Mouse (Mus musculus): ENCODE measurements at regions not wholly inside any gene's neighbourhood (a gene's known extent, or its start where the extent isn't known, plus 50 kb on each side); places are given as distances from the start of the nearest gene placed in this dataset.

DNA sequence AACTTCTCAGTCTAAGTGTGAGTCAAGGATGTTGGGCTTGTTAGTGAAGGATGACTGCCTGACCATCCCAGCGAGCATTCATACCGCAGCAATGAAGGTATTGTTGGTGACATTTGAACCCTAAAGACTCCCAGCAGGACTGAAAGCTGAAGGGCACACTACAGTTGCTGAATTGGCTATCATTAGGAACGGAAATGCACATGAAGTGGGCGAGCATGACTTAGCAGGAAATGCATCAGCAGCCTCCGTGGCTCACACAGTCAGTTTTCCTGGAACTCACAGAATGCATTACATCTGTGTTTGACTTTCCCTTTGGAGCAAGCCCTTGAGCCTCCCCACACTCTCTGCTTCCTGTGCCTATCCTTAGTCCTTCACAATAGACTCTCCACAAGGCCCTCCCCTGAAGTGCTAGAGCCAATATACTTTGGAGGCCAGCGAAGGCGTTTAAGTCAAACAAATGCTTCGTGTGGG is 63.9 kb downstream of the Tmco5 start:
- DNase-seq (ENCODE audit: low spot score in 2 of 2) = no peak

DNA sequence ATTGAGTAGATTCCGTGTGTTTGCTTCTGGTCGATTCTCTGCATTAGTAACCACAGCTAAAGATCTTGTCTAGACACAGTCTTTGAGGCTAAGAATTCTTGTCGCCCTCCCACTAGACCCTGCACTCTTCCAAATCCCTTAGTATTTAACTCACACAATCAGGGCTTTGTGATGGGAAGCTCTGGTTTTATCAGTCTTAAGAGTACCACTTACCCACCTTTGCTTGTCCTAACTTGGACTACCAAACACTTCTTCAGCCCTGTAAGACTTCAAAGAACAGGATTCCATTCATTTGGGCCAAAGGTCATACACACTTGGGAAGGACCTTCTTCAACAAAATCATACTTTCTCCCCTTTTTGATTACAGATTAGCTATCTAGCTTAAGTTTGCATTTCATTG is 70.0 kb downstream of the Tmco5 start:
- DNase-seq (ENCODE audit: low spot score in 2 of 2) = no peak

DNA sequence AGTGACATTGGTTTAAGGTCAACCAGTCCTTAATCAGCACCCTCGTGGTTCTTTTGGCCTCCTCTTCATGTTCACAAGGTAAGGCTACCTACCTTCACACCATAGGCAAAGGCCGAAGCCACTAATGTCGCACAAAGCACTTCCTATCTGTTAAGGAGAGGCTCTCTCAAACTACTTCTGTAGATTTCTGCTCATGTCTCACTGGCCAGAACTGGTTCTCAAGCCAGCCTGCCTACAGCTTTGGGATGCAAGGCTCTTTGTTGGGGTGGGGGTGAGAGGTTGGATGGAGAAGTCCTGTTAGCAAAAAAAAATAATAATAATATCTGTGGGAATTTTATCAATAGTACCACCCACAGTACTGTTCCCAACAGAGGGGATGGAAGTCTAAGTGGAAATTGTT is 71.2 kb downstream of the Tmco5 start:
- no peak for DNase-seq (ENCODE audit: low spot score in 2 of 2)

DNA sequence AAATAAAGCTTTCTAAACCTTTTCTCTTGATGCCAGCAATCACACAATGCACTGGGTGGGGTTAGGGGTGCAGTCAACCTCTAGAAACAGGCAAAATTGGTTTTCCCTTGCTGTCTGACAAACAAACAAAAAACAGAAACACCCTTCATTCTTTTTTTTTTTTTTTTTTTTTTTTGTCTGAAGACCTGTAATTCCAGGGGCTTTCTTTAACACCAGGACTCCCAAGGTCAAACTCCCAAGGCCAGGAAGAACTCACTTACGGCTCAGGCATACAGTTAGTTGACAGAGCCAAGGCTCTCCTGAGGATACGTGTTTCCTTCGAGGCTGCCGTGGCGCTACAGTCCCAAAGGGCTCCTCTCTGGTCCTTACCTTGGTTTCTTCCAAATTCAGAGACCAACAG is 71.7 kb downstream of the Tmco5 start:
- DNase-seq (ENCODE audit: low spot score in 2 of 2) = no peak

DNA sequence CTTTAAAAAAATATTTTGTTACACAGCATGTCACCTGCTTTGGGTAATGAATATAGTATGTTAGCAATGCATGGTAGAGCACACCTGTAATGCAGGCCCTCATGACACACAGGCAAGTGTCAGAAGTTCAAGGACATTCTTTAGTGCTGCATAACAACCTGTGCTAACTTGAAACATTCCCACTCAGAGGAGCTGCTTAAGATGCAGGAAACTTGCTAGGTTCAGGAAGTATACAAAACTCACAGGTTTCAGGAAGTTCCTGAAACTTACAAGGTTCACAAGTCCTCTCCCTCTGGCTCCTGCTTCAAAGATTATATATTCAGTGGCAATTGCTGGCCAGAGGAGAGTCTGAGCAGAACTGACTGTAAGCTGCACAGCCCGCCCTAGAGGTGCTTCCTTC is 73.0 kb downstream of the Tmco5 start:
- no peak for DNase-seq (ENCODE audit: low spot score in 2 of 2)

DNA sequence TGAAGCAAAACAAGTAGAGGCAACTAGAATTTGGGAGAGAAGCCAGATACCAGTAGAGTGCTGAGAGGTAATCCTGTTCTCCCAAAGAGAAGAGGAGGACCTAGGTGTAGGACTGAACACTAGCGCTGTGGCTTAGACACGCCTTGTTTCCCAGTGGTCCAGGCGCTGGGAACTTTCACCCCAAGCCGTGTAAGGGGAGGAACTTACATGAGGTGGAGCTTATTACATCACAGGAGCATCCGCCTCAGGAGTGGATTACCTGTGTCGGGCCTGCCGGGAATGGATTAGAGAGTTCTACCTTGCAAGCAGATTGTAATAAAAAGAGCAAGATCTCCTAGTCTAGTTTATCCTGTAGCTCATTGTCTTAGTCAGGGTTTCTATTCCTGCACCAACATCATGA is 75.8 kb downstream of the Tmco5 start:
- no peak for DNase-seq (ENCODE audit: low spot score in 2 of 2)

DNA sequence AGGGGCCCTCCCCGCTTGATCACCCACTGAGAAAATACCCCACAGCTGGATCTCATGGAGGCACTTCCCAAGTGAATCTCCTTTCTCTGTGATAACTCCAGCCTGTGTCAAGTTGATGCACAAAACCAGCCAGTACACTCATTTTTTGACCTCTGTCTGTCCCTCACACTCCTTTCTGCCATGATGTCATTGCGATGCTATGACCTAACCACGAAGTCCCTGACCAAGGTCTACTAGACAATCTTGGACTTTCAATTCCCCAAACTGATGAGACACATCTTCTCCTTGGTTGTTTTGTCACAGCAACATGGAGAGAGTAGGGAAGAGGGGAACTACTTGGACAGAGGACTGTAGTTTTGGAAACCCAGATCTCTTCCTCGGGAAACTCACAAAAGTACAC is 76.4 kb downstream of the Tmco5 start:
- DNase-seq (ENCODE audit: low spot score in 2 of 2) = no peak

DNA sequence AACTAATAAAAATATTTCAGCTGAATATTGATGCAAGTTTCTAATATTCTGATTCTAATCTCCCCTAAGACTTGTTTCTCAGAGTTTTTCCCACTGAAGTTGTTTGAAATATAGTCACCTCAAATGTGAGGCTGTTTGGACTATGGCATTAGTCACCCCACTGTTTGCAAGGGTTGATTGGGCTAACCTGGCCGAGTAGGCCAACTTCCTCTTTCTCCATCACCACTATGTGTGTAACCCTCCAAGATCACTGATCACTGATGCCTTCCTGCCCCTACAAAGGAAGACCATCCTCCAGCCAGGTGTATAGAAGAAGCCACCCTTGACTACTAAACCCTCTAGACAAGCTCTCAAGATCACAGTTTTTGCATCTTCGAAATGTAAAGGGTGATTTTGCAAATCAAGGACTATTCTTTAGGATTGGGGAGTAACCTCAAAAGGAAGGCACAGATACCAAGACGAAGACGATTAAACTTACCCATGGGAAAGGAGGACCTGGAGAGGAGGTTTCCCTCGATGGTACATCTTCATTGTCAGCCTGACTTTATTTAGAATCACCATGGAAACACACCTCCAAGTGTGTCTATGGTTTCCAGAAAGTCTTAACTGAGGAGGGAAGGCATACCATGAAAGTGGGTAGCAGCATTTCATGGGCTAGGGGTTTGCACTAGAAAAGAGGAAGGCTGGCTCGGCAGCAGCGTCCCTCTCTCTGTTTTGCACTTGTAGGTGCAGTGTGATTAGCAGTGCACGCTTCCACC is 84.8 kb downstream of the Tmco5 start:
- no peak for DNase-seq (ENCODE audit: low spot score in 2 of 2)

DNA sequence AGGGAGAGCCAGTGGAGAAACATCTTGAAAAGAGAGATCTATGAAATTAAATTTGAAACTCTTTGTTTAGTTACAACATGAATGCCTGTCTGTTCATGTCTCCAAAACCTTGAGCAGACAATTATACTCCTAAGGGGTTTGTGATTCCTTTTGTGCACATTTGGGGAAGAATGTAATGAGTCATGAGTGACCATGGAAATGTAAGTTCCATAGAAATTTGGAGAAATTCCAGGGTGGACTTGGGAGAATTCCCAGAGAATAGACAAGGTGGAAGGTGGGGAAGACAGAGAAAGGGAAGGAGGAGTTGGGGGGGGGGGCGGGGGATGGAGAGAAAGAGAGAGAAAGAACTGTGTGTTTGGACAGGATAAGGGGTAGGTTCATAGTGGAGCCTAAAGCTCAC is 87.8 kb downstream of the Tmco5 start:
- DNase-seq (ENCODE audit: low spot score in 2 of 2) = no peak

DNA sequence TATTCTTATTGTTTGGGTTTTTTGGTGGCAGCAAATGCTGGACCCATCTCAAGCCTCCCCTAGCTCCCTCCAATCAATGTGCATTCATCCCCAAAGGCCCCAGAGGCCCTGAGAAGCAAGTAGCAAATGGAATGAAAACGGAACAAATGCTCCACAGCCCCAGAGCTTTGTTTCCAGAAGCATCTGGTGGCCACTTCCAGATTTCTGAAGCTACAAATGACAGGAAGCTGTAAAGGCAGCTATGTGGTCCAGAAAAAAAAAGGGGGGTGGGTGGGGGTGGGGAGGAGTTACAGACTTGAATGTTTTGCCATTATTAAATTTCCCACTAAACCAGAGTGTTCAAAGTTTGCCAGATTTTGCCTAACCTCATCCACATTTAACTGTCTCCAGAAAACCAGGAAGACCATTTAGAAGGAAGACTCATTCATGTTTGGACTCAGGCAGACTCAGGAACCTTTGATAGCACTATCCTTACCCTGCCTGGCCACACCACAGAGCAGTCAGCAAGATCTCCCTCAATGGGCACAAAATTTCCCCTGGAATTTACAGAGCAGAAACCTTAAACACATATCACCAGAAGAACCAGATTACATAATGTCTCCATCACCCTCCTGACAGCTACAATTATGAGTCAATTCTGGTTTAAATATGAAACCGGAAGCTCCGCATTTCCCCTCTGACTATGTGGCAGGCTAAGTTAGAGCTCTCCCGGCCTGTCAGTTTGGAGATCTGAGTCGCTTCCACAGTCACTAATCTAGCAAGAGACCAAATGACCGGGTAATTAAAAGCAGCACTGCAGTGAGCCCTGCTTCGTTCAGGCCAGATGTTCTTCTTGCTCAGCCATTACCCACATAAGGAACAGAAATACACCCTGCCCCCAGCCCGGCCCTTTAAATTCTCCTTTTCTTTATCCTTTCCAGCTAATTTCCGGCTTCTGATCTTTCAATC is 93.4 kb downstream of the Tmco5 start:
- peak in 1 of 2 experiments; percentile 10 for DNase-seq (ENCODE audit: low spot score in 2 of 2)

DNA sequence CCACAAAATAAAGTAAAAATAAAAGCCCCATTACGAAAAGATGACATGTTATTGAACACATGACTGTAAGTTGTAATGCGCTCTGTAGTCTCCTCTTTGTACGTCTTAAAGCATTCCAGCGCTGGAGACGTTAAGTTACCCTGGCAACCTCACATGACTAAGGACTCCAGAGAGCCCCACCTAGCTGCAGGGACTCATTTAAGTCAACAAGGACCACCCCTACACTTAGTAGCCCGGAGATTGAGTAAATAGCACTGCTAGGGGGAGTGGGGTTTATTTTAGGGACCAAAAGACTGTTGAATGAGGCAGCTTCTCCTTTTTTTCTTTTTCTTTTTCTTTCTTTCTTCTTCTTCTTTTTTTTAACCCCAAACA is 94.1 kb downstream of the Tmco5 start:
- DNase-seq (ENCODE audit: low spot score in 2 of 2) = peak; percentile 6 to 18

DNA sequence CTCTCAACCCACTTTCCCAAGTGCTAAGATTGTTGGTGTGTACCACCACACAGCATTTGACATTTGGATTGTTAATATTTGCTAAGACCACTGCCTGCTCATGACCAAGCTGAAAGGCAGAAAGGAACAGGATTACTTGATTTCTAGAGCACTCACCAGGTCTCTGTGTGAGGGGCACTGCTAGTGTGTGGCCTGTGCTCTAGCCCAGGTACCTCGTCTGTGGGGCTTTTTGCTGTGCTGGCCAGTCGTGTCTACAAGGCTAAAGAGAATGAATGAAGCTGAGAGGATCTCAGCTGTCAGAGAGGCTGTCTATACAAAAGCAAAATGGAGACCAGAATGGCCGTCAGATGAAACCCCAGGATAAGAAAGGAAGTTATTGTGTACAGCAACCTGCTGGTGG is 95.0 kb downstream of the Tmco5 start:
- DNase-seq (ENCODE audit: low spot score in 2 of 2) = no peak

DNA sequence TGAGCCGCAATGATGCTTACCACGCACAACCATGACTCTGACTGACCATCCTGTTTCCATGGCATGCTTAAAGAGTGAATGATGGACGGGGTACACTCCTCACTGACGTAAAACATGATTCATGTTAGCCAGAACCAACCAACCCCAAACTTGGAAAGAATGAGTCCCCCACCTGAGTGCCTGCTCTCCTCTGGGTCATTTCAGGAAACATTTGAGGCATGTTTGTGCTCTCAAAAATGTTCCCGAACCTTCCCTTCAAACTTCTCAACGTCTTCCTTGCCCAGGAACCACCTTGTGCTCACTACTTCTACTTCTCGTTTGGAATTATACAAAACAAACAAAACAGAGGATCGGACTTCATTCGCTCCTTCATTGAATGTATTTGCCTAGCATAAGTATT is 95.7 kb downstream of the Tmco5 start:
- no peak for DNase-seq (ENCODE audit: low spot score in 2 of 2)

DNA sequence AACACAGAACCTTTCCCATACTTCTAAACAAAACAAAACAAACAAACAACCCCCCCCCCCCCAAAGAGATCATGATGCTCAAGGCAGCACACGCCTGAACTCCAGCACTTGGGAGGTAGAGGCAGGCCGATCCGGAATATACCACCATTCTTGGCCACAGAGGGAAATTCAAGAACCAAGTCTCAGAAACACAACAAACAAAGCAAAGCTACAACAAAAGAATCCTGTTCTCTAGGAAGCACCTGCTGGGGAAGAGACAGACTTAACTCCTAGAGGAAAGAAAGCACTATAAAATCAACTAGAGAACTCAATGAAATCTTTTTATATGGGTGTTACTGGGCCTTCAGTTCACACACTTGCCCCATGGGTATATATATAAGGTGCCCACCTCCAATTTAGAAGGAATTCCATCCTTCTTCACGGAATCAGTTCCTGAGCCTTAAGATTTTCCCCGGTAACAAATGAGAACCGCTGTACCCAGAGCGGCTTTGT is 96.1 kb downstream of the Tmco5 start:
- DNase-seq (ENCODE audit: low spot score in 2 of 2) = no peak

DNA sequence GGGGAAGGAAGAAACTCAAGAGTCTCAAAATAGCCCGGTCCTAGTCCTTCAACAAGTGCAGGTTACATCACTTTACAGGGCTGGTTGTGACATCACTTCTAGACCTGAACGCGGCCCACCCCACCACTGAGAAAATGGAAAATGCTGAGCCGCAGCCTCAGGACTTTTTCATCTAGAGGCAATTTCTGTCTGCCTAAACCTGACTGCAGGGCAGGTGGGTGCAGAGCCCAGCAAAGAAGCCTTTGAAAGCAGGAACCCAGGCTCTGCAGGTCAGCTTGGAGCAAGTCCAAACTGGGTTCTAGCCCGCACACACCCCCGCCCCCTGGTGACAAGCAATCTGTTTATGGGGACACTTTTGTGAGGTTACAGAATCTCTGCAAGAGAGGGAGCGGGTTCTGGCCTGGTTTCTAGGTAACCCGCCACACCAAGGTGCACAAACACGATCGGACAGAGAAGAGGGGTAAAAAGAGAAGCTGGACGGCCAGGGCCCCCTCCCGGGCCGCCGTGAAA is 96.7 kb downstream of the Tmco5 start:
- no peak for DNase-seq (ENCODE audit: low spot score in 2 of 2)

DNA sequence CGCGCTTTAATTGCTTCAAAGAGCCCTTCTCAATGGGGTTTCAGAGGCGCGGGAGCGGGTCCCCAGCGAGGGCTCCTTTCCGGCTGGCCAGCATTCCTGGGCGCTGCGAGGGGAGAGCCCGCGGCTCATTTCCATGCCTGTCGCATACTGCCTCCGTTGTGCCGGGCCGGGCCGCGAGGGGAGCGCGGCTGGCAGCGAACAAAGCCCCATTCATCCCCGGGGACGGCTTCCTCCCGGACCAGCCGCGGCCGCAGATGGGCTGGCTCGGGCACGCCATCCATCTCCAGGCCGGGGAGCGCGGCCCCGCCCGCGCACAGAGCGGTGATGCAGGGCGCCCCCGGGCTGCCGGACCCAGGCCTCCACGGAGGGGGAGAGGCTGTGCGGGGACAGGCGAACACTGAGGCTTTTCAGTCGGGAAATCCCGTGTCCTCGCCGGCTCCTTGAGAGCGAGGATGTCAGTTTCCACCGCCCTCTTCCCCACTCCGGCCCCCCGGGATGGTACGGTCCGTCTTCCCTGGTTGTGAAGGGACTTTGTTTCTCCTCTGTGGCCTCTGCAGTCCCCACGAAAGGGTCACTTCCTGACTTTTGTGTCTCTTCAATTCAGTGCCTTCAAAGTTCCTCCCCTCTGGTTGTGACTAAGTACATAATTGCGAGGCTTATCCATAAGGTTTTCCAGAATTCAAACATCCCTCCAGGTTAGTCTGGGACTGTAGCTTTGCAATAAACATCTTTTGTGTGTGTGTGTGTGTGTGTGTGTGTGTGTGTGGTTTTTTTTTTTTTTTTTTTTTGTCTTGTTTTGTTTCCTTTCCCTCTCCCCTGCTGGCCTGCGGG is 97.3 kb downstream of the Tmco5 start:
- DNase-seq (ENCODE audit: low spot score in 2 of 2) = peak; percentile 3 to 21

DNA sequence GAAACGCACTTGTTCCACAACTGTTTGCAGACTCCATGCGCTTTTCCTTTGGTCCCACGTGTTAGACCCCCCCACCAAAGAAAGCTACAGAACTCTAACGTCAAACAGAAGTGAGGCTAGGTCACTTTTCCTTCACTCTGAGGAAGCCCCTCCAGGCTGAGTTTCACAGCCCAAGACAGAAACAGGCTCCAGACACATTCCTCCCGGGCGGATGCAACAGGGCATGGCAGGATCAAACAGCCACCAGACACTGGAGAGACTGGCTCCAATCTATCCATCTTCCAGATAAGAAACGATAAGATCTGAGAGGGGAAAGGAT is 97.9 kb downstream of the Tmco5 start:
- no peak for DNase-seq (ENCODE audit: low spot score in 2 of 2)

DNA sequence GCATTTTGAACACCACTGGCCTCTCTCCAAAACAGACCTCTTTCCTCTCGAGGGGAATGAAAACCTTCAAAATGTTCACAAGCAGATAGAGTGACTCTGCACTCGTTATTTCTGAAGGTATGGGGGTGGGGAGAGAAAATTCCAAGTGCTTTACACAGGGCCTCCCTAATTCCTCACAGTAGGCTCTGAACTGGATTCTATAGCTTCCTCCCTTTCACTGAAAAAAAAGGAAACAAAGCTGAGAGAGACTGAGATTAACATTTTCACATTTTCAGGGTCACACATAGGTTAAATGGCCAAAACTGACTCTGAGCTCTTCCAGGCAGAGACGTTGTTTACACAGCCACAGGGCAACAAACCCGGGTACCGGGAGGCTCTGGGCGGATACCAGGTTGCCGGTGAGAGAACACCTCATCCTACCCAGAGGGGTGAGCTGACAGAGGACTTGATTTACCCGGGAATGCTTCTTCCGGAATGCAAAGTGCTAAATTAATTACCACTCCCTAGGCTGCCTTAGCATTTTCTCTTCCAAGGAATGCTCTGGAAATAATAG is 98.5 kb downstream of the Tmco5 start:
- DNase-seq (ENCODE audit: low spot score in 2 of 2) = no peak

DNA sequence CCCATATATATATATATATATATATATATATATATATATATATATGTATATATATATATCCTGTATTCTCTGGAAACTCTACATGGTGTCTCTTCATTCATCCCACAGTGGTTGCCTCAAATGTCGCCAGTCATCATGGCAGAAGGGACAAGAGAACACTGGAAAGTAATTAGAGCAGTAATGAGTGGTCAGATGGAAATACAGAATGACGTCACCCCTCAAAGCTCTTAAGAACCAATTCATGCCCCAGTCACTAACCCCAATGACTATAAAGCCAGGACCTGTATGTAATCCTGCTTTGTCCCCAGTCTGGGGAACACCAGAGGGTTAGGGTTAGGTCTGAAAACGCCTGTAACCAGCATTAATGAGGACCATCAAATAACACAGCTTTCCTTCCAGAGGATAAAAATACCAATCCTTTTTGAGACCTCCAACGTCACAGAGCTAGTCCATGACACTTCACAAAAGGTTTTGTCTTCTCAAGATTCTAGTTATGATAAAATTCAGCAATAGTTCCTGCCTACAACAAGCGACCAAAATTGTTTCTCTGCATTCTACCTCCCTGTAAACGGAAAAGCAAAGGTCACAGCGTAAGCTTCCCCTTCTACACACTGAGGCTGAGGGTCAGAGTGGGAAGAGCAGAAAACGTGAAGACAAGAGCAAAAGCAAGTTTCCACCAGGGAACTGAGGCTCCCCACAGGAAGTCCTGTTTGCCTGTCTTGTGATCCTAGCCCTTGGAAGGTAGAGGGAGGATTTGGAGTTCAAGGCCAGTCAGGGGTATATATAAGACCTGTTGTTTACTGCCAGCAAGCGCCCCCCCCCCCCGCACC is 99.5 kb downstream of the Tmco5 start:
- DNase-seq (ENCODE audit: low spot score in 2 of 2) = no peak

DNA sequence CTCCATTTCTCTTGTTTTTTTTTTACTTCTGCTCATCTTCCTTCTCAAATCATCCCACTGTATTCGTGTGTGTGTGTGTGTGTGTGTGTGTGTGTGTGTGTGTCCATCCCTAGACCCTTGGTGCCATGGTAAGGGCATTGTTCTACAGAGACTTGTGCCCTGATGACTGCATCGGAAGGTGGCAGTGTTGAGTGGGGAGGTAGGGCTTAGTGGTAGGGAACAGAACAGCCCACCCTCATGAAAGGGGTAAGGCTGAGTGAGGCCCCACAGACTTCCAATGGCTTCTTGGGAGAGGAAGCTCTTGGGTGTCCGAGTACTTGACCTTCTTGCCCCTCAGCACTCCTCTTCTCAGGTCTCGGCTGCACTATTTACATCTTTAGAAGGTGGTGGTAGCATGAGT is 100.3 kb downstream of the Tmco5 start:
- DNase-seq (ENCODE audit: low spot score in 2 of 2) = no peak
